Mouse (Mus musculus) forebrain, embryonic 15.5 days (tissue): ENCODE data around the gene Prkch. TPM values are rescaled to one million over a fixed set of nuclear protein-coding genes. Genes with fewer than 3 reads are reported as not detected.

Experiments used
- ATAC-seq: fragments of 200-750 bp; cut with Nextera tagmentation; replicated peaks from 2 replicates; pipeline ENCODE4 v1.8.0; 2017; ENCODE audit warnings: mild to moderate bottlenecking, moderate TSS enrichment, moderate library complexity
- H3K27ac ChIP-seq: fragments of 300-500 bp; sonication (generic); replicated peaks from 2 replicates; pipeline ENCODE4 v1.5.1; 2015; ENCODE audit warnings: mild to moderate bottlenecking, inconsistent platforms
- H3K27me3 ChIP-seq: fragments of 300-500 bp; sonication (generic); 2 replicates; pipeline ENCODE4 v1.6.1; 2015; ENCODE audit warnings: inconsistent platforms
- H3K36me3 ChIP-seq: fragments of 300-500 bp; sonication (generic); 2 replicates; pipeline ENCODE4 v1.6.1; 2015; ENCODE audit warnings: mild to moderate bottlenecking, inconsistent platforms
- H3K4me1 ChIP-seq: fragments of 300-500 bp; sonication (generic); 2 replicates; pipeline ENCODE4 v1.6.1; 2015; ENCODE audit warnings: inconsistent platforms
- H3K4me2 ChIP-seq: fragments of 300-500 bp; sonication (generic); replicated peaks from 2 replicates; pipeline ENCODE4 v1.6.1; 2015; ENCODE audit warnings: mild to moderate bottlenecking, inconsistent platforms
- H3K4me3 ChIP-seq: fragments of 300-500 bp; sonication (generic); 2 replicates; pipeline ENCODE4 v1.5.1; 2015; ENCODE audit warnings: mild to moderate bottlenecking, inconsistent platforms
- H3K9ac ChIP-seq: fragments of 300-500 bp; sonication (generic); replicated peaks from 2 replicates; pipeline ENCODE4 v1.6.1; 2015; ENCODE audit warnings: mild to moderate bottlenecking, inconsistent platforms
- H3K9me3 ChIP-seq: fragments of 300-500 bp; sonication (generic); 2 replicates; pipeline ENCODE4 v1.6.1; 2016; ENCODE audit warnings: inconsistent platforms
- WGBS: fragments of 180-500 bp; shearing (Covaris S2); methylation state at CpG from one replicate; pipeline ENCODE4 v1.1.7; 2015; ENCODE audit warnings: mixed read lengths; 5-methylcytosine and 5-hydroxymethylcytosine counted together
- polyA plus RNA-seq: library from polyadenylated mRNA; unstranded; fragments of >200 nt; fragmentation: Nextera tagmentation; extraction: Ambion mirVana; gene quantifications from 2 replicates; pipeline ENCODE4 v1.2.1, GENCODE M21; 2015

The Prkch gene
- polyA plus RNA-seq, 1 experiment from 2014 or later, result 4.9 TPM

GRCm38 (mm10) chr12:73774793-73775385, 190.3 kb downstream of the Prkch start:
- H3K4me1 ChIP-seq, result no peaks in the 10 kb centered on the region

GRCm38 (mm10) chr12:73776401-73776945, 191.9 kb downstream of the Prkch start:
- Histone ChIP-seq H3K36me3 (no peaks in the 10 kb centered on the region), H3K4me2 (no peak overlapping the region), H3K27ac (no peak overlapping the region), H3K9ac (no peak overlapping the region), H3K4me3 (no peak overlapping the region), H3K9me3 (no peaks in the 10 kb centered on the region), H3K4me1 (no peaks in the 10 kb centered on the region), H3K27me3 (no peaks in the 10 kb centered on the region)
- WGBS, result 87% methylated on average over 6 of the region's 6 CpGs
- no peak for ATAC-seq

More at GRCm38 (mm10) chr12:73774793-73775385, 190.3 kb downstream of the Prkch start:
- no peak for ATAC-seq
- Histone ChIP-seq H3K36me3 (no peaks in the 10 kb centered on the region), H3K27me3 (no peaks in the 10 kb centered on the region), H3K27ac (no peak overlapping the region), H3K4me3 (no peak overlapping the region), H3K4me2 (no peak overlapping the region), H3K9me3 (no peaks in the 10 kb centered on the region), H3K9ac (no peak overlapping the region)
- WGBS, result 88% methylated on average over 7 of the region's 7 CpGs

- H3K4me3 ChIP-seq, result no peak overlapping the region
- H3K9me3 ChIP-seq, result no peaks in the 10 kb centered on the region
- H3K9ac ChIP-seq, result no peak overlapping the region
- no peaks in the 10 kb centered on the region for H3K36me3 ChIP-seq
- no peak overlapping the region for H3K4me2 ChIP-seq
- WGBS, result 91% methylated on average over 11 of the region's 11 CpGs
- H3K27me3 ChIP-seq, result no peaks in the 10 kb centered on the region
- no peak overlapping the region for H3K27ac ChIP-seq
- no peaks in the 10 kb centered on the region for H3K4me1 ChIP-seq
- ATAC-seq, result no peak
These were observed 193.1 kb downstream of the Prkch start for GRCm38 (mm10) chr12:73777673-73778072.

- Histone ChIP-seq H3K4me3 (no peak overlapping the region), H3K27ac (no peak overlapping the region), H3K4me2 (no peak overlapping the region), H3K9me3 (no peaks in the 10 kb centered on the region), H3K36me3 (no peaks in the 10 kb centered on the region), H3K27me3 (no peaks in the 10 kb centered on the region), H3K9ac (no peak overlapping the region), H3K4me1 (no peaks in the 10 kb centered on the region)
- WGBS, result 83% methylated on average over 13 of the region's 13 CpGs
- ATAC-seq, result no peak
These were observed 195.0 kb downstream of the Prkch start for GRCm38 (mm10) chr12:73779332-73780231.

GRCm38 (mm10) chr12:73781425-73782032, 196.9 kb downstream of the Prkch start:
- 88% methylated on average over 6 of the region's 6 CpGs for WGBS

GRCm38 (mm10) chr12:73786909-73787308, 202.3 kb downstream of the Prkch start:
- WGBS, result 61% methylated on average over 8 of the region's 8 CpGs
- no peaks in the 10 kb centered on the region for H3K36me3 ChIP-seq
- ATAC-seq, result peak; percentile 94
- H3K9me3 ChIP-seq, result no peaks in the 10 kb centered on the region
- no peak overlapping the region for H3K27ac ChIP-seq
- H3K4me2 ChIP-seq, result no peak overlapping the region
- H3K9ac ChIP-seq, result no peak overlapping the region
- peaks cover 5% of the 10 kb centered on the region; the same call in 1 of the 2 replicates for H3K4me1 ChIP-seq
- no peaks in the 10 kb centered on the region for H3K27me3 ChIP-seq
- H3K4me3 ChIP-seq, result no peak overlapping the region

More at GRCm38 (mm10) chr12:73781425-73782032, 196.9 kb downstream of the Prkch start:
- no peaks in the 10 kb centered on the region for H3K4me1 ChIP-seq
- H3K36me3 ChIP-seq, result no peaks in the 10 kb centered on the region
- no peaks in the 10 kb centered on the region for H3K9me3 ChIP-seq
- H3K27me3 ChIP-seq, result no peaks in the 10 kb centered on the region
- H3K4me3 ChIP-seq, result no peak overlapping the region
- ATAC-seq, result no peak
- H3K9ac ChIP-seq, result no peak overlapping the region
- H3K4me2 ChIP-seq, result no peak overlapping the region
- H3K27ac ChIP-seq, result no peak overlapping the region

GRCm38 (mm10) chr12:73788850-73789249, 204.3 kb downstream of the Prkch start:
- WGBS, result 64% methylated on average over 3 of the region's 3 CpGs
- ATAC-seq, result no peak
- Histone ChIP-seq H3K4me1 (peaks cover 13% of the 10 kb centered on the region), H3K4me2 (no peak overlapping the region), H3K36me3 (no peaks in the 10 kb centered on the region), H3K27me3 (no peaks in the 10 kb centered on the region), H3K27ac (no peak overlapping the region), H3K9me3 (no peaks in the 10 kb centered on the region), H3K4me3 (no peak overlapping the region), H3K9ac (no peak overlapping the region)

GRCm38 (mm10) chr12:73790571-73791108, 206.0 kb downstream of the Prkch start:
- H3K27me3 ChIP-seq, result no peaks in the 10 kb centered on the region
- no peak overlapping the region for H3K4me3 ChIP-seq
- no peak overlapping the region for H3K9ac ChIP-seq
- H3K36me3 ChIP-seq, result no peaks in the 10 kb centered on the region
- H3K4me2 ChIP-seq, result no peak overlapping the region
- WGBS, result 81% methylated on average over 5 of the region's 5 CpGs
- no peak overlapping the region for H3K27ac ChIP-seq
- H3K9me3 ChIP-seq, result no peaks in the 10 kb centered on the region
- peaks cover 22% of the 10 kb centered on the region for H3K4me1 ChIP-seq
- ATAC-seq, result no peak

GRCm38 (mm10) chr12:73793216-73793615, 208.6 kb downstream of the Prkch start:
- Histone ChIP-seq H3K36me3 (no peaks in the 10 kb centered on the region), H3K4me2 (no peak overlapping the region), H3K9me3 (no peaks in the 10 kb centered on the region), H3K27me3 (no peaks in the 10 kb centered on the region), H3K4me1 (peaks cover 17% of the 10 kb centered on the region), H3K9ac (no peak overlapping the region), H3K27ac (no peak overlapping the region), H3K4me3 (no peak overlapping the region)
- 39% methylated on average over 13 of the region's 13 CpGs for WGBS
- ATAC-seq, result no peak

GRCm38 (mm10) chr12:73793744-73794143, 209.1 kb downstream of the Prkch start:
- Histone ChIP-seq H3K4me1 (peaks cover 17% of the 10 kb centered on the region), H3K36me3 (no peaks in the 10 kb centered on the region), H3K27me3 (no peaks in the 10 kb centered on the region), H3K9ac (no peak overlapping the region), H3K9me3 (no peaks in the 10 kb centered on the region), H3K4me3 (no peak overlapping the region), H3K27ac (no peak overlapping the region; the same call in 1 of the 2 replicates), H3K4me2 (peak overlapping the region; percentile 27; the same call in 1 of the 2 replicates)
- 8% methylated on average over 5 of the region's 5 CpGs for WGBS
- 0 out of 2 replicates have a peak, but pooled peaks have one; percentile 24 for ATAC-seq

GRCm38 (mm10) chr12:73794151-73794883, 209.7 kb downstream of the Prkch start:
- no peaks in the 10 kb centered on the region for H3K36me3 ChIP-seq
- H3K4me2 ChIP-seq, result peak overlapping the region; percentile 27
- WGBS, result 20% methylated on average over 17 of the region's 17 CpGs
- H3K9me3 ChIP-seq, result no peaks in the 10 kb centered on the region
- no peak overlapping the region for H3K4me3 ChIP-seq
- ATAC-seq, result peak; percentile 66
- peaks cover 17% of the 10 kb centered on the region for H3K4me1 ChIP-seq
- no peaks in the 10 kb centered on the region for H3K27me3 ChIP-seq
- H3K27ac ChIP-seq, result no peak overlapping the region; the same call in 1 of the 2 replicates
- H3K9ac ChIP-seq, result no peak overlapping the region
